Mouse (Mus musculus): ENCODE measurements around the gene Usp15.
A peak's percentile ranks its signal among the peaks of the same experiment; 100 is the strongest.
"Not testable (repeated sequence)": the region's sequence is repeated elsewhere in the genome, so short reads cannot be mapped to it uniquely, and the experiment has no call there.

The Usp15 gene

DNA sequence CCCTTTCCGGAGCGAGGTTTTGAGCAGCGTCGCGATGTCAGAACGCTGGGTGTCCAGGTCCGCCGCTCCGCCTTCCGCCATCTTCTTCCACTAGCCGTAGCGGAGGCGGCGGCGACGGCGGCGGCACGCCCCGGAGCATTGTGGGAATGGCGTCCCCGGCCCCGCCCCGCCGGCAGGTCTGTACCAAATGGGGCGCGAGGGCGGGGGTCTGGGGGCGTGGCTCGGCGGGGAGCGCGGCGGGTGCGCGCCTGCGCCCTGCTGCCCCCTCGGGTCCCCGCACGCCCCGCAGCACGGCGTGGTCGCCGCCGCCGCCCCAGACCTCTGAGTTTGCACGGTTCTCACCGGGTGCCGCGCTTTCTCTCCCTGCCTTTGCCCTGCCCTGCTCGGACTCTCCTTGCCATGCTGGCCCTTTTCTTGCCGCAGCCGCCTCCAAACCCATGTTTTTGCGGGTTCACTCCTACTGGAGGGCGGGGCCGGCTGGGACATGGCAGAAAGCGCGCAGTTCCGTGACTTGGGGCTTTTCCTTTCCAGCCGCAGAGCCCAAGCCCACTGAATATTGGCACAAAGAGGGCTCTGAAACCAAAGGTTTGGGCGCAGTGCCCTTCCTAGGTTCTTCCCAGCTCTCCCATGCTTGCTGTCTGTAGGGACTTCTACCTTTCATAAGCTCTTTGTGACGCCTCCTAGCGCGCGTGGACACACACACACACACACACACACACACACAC is at the start of gene Usp15:
Gene Usp15 (minus strand): TSS at position 161 of the 725 bp plus-strand sequence.
- DNase-seq: peak; percentile 91 to 96

DNA sequence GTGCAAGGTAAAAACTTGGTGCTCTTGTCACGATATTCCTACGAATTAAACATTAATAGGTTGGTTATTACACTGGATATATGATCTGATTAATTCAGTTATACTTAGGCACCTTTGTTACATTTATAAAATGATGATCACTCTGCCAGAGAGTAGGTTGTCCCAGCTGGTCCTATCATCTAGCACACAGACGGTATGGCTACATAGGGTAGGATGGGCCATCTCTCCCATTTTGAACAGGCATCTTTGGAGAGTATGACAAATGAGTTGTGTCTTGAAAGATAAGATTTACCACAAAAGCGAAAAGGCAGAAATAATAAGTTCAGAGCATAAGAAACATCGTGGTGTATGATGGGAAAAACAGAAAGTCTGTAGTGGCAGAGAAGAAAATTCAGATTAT is 32.6 kb upstream of the Usp15 start:
- DNase-seq: no peak

DNA sequence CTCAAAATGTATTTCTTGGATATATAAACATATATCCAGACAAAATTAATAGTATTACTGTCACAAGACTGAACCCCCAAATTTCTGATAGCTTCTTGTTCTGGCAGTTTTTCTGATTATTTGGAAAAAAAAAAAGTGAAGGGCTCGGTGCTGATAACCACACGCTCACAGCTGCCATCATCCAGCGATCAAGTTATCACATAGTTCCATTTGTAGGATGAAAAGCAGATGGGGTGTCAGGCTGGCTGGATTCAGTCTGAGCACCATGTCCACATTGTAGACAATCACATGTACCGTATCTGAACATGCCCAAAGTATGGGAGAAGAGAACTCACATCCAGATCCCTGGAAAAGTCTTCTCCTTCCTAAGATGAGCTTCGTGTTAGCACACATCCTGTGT is 26.0 kb upstream of the Usp15 start:
- no peak for DNase-seq

DNA sequence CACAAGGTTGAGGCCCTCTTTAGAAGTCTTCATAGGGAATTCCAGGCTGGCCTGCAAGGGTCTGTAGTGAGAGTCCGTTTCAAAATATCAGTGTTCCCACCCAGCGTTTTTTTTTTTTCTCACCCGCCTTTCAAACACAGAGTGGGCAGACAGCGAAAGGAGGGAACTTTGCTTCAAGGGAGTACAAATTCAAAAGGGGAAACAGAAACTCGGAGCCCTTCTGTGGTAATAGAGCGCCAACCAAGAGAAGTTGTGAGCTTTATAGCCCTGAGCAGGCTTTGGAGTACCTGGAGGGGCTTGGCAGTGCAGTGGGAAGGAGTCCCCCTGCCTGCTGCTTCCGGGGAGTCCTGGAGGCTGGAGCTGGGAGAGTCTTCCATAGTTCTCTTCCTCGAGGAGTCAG is 12.7 kb upstream of the Usp15 start:
- DNase-seq: no peak

DNA sequence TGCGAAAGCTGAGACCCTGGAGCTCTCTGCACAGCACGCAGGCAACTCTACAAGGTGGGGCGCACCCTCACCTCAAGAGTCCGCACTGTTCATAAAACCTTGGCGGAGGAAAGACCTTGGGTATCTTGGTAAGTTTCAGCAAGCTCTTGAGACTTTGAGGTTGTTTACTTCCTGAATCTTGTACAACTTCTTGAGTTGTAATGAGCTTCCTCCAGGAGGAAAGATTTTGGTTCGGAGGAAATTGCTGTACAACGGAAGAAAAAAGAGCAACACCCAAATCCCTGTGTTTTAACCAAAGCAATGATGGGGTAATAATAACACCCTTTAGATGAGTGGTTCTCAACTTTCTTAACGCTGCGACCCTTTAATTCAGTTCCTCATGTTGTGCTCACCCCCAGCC is 11.5 kb upstream of the Usp15 start:
- no peak for DNase-seq

DNA sequence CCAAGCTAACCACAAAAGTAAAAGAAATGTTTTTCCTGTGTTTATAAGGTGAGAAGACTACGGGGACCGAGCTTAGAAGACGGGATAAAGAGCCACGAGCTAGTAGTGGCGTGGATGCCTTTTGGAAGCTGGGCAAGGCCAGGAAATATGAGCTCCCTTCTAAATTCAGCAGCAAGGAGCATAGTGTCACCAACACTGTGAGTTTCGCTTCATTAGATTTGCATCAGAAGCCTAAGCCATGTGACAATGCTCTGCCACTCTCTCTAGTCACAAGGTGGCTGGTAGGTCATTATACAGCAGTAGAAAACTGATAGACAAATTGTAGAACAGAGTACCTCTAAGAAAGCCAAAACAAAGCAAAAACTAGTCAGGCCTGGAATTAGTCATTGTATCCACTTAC is 9.3 kb upstream of the Usp15 start:
- no peak for DNase-seq

DNA sequence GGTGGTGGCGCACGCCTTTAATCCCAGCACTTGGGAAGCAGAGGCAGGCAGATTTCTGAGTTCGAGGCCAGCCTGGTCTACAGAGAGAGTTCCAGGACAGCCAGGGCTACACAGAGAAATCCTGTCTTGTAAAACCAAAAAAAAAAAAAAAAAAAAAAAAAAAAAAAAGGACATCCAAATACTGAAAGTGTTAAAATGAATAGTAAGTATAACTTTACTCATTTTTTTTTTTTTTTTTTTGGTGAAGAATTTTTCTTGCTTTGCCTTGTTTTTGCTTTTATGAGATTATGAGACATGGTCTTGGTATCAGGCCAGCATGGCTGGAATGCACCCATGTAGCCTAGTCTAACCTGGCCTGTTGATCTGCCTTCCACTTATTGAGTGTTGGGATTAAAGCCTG is 8.6 kb upstream of the Usp15 start:
- not testable (repeated sequence) for DNase-seq

DNA sequence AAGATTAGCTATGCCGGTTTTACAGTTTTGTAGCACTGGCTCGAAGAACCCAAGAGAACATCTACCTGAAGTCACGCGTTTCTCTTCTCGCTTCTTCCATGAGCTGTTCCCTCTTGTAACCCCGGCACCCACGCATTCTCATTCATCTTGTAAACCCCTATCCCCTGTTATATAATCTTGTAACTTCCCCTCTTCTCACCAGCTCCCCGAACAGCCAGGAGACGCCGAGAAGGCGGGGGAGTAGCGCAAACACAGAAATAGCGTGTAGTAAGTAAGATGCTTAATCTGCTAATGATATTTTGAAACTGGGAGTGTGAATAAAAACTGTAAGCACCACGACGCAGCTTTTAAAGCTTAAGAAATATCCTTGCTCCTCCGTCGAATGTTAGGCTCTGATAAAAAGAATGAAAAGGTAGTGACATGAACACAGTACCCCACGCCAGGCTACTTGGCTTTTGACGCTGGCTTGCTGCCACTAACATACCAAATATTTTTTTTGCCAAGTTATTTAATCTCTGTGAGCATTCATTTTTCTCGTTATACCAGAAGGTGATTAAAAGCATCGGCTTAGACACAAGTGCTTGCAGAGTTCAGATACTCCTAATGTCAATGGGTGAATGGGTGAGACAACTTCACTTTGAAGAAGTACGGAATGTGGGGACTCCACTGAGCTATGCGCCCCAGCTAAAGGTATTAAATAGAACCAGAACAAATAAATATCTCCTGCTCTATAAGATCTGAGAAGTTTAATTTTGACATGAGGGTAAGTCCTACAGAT is 5.4 kb upstream of the Usp15 start:
- DNase-seq: no peak

DNA sequence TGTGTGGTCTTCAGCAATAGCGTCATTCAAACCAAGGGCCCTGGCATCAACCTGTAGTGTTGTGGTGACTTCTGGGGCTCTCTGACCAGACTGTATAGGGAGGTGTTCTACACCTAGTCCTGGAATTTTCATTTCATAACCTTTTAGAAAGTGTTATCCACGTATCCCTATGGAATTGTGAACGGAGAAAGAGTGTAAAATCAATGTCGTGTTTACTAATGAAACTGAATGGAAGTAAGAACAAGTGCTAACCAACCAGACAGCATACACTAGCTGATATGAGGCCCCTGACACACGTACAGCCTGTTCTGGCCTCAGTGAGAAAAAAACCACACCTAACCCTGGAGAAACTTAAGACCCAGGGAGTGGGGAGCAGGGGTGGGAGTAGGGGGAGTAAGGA is 4.6 kb upstream of the Usp15 start:
- no peak for DNase-seq

DNA sequence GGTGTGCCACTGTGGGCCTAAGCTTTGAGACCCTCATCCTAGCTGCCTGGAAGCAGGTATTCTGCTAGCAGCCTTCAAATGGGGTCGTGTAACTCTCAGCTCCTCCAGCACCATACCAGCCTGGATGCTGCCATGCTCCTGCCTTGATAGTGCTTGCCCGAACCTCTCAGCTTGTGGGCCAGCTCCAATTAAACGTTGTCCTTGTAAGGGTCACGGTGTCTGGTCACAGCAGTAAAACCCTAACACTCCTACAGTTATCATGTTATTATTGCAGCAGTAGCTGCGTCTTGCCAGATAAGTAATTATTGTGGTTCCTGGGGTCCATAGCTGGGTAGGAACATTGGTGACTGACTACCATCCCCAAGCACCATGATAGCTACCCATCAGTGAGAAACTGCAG is 4.2 kb upstream of the Usp15 start:
- DNase-seq: no peak

DNA sequence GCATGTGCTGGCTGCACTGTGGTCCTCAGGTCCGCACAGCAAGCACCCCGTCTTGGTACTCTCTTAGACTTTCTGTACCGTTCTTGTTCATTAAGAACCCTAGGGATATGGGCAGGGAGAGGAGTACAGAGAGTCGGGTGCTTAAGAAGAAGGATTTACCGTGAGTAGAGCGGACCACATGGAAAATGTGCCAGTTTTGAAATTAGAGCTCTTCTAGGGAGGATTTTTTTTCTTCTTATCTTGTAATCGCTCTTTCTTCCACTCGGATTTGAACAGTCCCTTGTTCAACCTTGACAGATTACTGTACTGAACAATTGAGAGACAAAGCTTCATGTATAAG is 3.5 kb upstream of the Usp15 start:
- DNase-seq: no peak

DNA sequence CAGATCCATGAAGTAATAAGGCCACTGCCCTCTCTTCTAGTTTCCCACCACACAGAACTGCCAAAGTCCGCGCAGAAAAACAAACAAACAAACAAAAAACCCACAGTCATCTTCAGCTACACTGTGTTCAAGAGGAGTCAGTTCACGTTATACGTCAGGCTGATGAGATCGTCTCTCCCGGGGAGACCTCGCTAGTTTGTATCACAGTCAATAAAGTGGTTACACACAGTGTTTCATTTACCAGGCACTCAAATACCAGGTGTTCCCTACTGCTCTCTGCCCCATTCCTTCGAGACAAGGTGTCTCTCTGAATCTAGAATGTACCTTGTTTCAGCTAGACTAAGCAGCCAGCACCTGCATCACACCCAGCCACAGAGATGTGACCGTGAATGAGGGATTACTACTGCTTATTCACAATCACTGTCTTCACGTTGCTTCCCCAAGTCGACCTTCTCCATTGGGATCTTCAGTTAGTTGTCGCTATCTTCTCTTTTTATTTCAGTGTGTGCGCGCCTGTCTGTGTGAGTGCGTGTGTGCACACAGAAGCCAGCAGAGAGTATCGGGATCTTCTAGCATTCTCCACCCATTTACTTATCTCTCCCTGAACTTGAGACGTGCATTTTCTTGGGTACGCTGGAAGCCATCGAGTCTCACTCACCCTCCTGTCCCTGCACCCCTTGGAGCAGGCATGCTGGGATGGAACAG is 3.0 kb upstream of the Usp15 start:
- no peak for DNase-seq

DNA sequence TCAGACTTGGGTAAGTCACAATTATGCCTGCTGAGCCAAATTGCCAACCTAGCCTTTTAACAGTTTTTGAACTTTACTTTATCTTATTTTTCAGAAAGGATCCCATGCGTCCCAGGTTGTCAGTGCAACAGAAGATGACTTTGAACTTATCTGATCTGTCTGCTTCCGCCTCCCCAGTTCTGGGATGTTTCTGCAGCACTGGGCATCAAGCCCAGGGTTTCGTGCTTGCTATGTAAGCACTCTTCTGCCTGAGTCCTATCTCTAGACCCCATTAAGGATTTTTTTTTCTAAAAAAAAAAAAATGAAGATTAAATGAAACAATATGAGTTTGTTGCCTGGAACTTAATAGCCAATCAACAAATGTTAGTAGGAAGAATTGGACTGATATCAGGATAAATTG is 2.3 kb upstream of the Usp15 start:
- DNase-seq: no peak

DNA sequence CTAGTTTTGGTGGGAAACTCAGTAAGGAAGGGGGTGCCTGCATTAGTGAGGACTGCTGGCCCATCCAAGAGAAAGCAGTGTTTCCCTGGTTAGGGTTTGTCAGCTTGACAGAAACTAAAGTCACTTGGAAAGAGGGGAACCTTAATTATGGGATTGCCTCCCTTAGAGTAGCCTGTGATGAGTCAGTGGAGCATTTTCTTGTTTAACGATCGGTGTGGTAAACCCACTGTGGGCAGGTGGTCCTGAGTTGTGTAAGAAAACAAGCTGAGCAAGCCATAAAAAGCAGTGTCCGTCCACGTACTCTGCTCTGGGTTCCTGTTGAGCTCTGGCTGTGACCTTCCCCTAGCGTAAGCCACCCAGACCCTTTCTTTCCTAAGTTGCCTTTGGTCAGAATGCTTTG is 1.4 kb upstream of the Usp15 start:
- no peak for DNase-seq

DNA sequence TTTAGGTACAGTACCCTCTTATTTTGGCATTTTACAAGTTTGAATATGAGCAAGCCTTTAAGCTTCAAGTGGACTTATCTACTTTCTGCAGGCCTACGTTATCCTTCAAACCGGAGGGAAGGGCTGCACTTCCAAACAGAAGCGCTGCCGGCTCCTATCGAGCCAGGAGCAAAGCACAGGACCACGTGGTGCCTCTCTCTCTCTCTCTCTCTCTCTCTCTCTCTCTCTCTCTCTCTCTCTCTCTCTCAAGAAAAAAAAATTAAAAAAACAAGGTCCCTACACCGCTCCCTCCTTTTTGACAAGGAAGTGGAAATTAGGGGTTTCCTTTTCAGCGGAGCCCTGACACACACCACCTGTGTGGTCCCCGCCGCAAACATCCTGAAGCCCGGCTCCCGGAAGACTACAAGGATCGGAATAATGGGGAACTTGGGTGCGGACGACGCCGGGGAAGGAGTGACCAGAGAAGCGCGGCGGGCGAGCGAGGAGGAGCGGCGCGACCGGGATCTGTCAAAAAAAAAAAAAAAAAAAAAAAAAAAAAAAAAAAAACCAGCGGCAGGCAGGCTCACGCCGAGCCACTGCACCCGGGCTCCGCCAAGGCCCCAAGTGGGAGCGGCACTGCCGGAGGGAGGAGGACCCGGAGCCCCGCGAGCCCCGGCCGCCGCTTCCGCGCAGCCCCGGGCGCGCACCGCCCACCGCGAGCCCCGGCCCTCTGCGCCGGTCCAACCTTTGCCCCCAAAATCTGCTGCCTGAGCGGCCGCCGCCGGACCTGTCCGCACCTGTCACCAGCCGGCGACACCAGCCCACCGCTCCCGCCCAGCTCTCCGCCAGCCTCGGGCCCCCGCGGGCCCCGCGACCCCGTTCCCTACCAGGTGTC is 597 bp downstream of the Usp15 start:
- DNase-seq: peak in 1 of 2 experiments; percentile 15

DNA sequence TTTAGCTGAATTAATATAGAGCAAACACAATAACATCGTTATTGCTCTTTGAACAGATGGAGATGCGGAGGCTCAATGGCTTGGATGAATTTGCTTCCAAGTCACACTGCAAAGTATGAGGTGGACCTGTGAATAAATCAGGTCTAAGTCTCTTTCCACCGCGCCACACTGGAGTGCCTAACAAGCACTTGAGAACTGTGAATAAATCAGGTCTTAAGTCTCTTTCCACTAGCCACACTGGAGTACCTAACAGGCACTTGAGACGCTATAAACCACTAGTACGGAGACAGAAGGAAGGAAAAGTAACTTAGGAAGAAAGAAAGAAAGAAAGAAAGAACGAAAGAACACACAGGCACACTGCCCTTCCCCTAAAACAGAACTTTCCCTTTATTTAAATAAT is 1.3 kb downstream of the Usp15 start:
- no peak for DNase-seq

DNA sequence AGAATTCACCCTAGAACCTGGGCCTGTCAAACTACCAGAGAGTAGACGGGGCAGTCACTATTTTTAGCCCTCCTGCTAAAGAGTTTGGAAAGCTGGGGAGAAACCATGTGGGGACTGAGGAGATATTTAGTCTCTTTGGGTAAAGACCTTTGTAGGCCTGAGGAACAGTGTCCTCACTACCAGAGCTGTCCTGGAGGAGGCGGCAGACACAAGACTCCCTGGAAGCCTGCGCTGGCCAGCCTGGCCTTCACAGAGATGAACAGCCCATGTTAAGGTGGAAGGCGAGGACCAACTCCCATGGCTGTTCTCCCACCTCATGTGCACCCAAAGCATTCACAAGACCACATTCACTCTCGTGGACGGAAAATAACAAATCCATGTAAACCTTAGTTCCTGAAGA is 5.8 kb downstream of the Usp15 start:
- no peak for DNase-seq

DNA sequence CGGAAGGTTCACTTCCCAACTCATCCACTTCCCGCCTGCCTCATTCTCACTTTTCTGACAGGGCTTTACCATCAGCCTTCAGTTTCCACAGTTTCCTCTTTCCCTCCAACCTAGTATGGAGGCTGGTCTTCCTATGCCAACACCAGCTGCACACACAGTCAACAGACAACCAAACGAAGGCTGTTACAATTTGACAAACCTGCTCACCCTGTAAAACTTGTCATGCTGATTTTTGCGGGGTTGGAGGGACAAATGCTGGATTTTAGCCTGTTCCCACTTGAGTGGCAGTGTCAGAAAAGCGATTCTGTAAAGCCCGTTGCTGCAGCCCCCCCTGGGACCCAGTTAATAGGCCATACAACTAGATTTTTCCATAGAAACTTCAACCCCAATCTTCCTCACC is 9.5 kb downstream of the Usp15 start:
- no peak for DNase-seq

DNA sequence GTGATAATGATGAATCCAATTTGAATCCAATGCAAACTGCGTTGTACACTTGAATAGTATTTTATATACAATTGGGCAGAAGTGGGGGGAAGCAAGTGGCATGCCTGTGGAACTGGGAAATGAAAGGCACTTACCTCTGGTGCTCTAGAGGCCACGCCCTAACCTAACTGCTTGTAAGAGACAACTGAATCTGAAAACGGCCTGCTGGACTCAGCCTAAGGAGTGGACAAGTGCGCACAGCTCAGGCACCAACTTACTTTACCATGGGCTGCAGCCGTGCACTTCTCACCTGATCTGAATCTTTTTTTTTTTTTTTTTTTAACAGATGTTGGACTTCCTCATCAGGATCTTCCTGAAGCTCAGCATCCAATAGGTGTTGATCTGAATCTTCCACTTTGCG is 10.9 kb downstream of the Usp15 start:
- DNase-seq: no peak

DNA sequence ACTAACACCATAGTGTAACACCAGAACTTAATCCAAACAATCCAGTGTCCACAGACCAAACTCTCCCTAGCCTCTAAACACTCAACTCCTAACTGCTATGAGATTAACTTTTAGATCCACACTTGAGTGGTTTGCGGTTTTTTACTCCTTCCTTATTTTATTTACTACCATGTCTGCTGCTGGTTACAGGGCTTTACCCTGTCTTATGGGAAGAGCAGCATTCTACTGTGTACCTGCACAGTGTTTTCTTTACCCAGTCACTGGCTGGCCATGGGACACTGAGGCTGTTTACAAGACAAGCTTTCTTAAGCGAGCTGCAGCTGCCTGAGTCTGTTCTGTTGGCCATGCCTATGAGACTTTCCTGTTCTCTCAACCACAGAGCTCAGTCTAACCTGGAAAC is 13.1 kb downstream of the Usp15 start:
- peak in 1 of 2 experiments; percentile 16 for DNase-seq

DNA sequence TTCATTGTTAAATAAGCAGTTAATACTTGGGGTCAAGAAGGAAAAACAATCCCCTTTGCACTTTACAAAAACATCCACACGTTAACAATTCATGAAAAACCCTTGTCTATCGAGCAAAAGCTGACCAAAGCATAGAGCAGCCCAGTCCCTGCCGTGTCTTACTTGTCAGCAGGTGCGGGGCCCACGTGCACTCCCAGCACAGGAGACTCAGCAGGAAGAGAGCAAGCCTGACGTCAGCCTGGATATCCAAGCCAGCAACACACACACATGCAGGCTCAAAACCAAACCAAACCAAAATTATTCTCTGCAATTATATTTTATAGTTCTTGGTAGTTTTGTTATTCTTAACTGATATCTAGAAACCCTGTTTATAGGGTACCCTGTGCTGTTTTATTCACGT is 13.6 kb downstream of the Usp15 start:
- peak; percentile 79 to 80 for DNase-seq

DNA sequence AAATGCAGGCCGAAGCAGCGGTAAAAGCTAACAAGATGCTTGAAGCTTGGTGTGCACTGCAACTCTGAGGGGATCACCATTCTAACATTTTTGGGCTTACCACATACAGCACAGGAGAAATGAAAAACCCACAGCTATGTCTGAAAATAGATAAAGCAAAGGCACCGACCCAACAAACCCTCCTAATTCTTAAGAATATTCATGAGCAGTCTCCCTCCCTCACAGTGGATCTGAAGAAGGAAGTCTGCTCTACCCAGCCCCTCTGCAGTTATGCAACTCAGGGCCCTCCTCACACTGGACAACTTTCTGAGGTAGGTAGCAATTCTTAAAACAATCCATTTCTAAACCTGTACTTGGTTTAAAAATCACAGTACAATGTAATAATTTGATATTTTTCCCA is 14.4 kb downstream of the Usp15 start:
- DNase-seq: no peak

DNA sequence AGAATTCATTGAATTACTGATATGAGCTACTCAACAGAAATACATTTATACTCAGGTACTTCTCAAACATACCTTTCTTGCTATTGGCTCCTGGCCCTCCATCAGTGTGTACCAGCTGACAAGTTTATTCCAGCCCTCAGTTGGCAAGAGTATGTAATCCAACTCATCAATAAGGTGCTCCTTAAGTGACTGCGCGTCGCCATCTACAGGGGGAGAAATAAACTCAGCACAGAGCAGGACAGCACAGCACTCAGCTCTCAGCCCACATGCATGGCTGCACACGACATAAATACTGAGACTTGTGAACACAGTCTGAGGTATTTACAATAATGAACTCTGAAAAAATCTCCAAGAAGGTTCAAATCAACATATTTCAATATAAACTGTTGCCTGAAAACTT is 21.0 kb downstream of the Usp15 start:
- no peak for DNase-seq
